Mouse (Mus musculus) forebrain, embryonic 14.5 days (tissue): ENCODE data around the gene Dars. TPM values are rescaled to one million over a fixed set of nuclear protein-coding genes. Genes with fewer than 3 reads are reported as not detected.

Experiments used
- ATAC-seq: fragments of 200-750 bp; cut with Nextera tagmentation; 2 replicates; pipeline ENCODE4 v1.8.0; 2017; ENCODE audit warnings: mild to moderate bottlenecking, moderate library complexity
- DNase-seq: peaks from one replicate; pipeline ENCODE4 v3.0.0-alpha.2; 2015; ENCODE audit warnings: low spot score
- H3K27ac ChIP-seq: fragments of 300-500 bp; sonication (generic); 2 replicates; pipeline ENCODE4 v1.5.1; 2014; ENCODE audit warnings: low read depth, mild to moderate bottlenecking, control low read depth, low read length, moderate library complexity
- H3K27me3 ChIP-seq: fragments of 300-500 bp; sonication (generic); replicated peaks from 2 replicates; pipeline ENCODE4 v1.6.1; 2014; ENCODE audit warnings: low read length, control low read depth, mixed read lengths; ENCODE audit not compliant: control insufficient read depth, insufficient read depth
- H3K36me3 ChIP-seq: fragments of 300-500 bp; sonication (generic); 2 replicates; pipeline ENCODE4 v1.6.1; 2014; ENCODE audit warnings: low read length, control low read depth; ENCODE audit not compliant: control insufficient read depth, insufficient read depth
- H3K4me1 ChIP-seq: fragments of 300-500 bp; sonication (generic); 2 replicates; pipeline ENCODE4 v1.6.1; 2014; ENCODE audit warnings: antibody characterized with exemption, low read length, control low read depth; ENCODE audit not compliant: control insufficient read depth, insufficient read depth
- H3K4me2 ChIP-seq: fragments of 300-500 bp; sonication (generic); 2 replicates; pipeline ENCODE4 v1.6.1; 2014; ENCODE audit warnings: mild to moderate bottlenecking, control low read depth, low read length
- H3K4me3 ChIP-seq: fragments of 300-500 bp; sonication (generic); 2 replicates; pipeline ENCODE4 v1.5.1; 2014; ENCODE audit warnings: low read depth, low read length, control low read depth
- H3K9ac ChIP-seq: fragments of 300-500 bp; sonication (generic); 2 replicates; pipeline ENCODE4 v1.6.1; 2014; ENCODE audit warnings: mild to moderate bottlenecking, low read length, control low read depth, moderate library complexity
- H3K9me3 ChIP-seq: fragments of 300-500 bp; sonication (generic); replicated peaks from 2 replicates; pipeline ENCODE4 v1.6.1; 2016; ENCODE audit warnings: low read length, control low read depth, mixed read lengths; ENCODE audit not compliant: control insufficient read depth
- WGBS: fragments of 180-500 bp; shearing (Covaris S2); extraction: QIAGEN DNeasy Blood & Tissue Kit; methylation state at CpG from one replicate; pipeline ENCODE4 v1.1.7; 2014; 5-methylcytosine and 5-hydroxymethylcytosine counted together
- polyA plus RNA-seq: library from polyadenylated mRNA; unstranded; fragments of >200 nt; fragmentation: Nextera tagmentation; extraction: Ambion mirVana; gene quantifications from 2 replicates; pipeline ENCODE4 v1.2.1, GENCODE M21; 2014

The Dars gene
- polyA plus RNA-seq, 1 experiment from 2014 or later = 105 TPM

GRCm38 (mm10) chr1:128368732-128369441 lies 48.3 kb downstream of the Dars start:
- Histone ChIP-seq H3K36me3 (peaks cover 24% of the 10 kb centered on the region; the same call in 1 of the 2 replicates), H3K9me3 (no peaks in the 10 kb centered on the region), H3K9ac (no peak overlapping the region), H3K27ac (no peak overlapping the region), H3K4me1 (no peaks in the 10 kb centered on the region), H3K4me2 (no peak overlapping the region), H3K27me3 (no peaks in the 10 kb centered on the region), H3K4me3 (no peak overlapping the region)
- ATAC-seq (peak; percentile 80), DNase-seq (peak; percentile 85)
- 54% methylated on average over 5 of the region's 5 CpGs for WGBS

GRCm38 (mm10) chr1:128360601-128361000 lies 56.6 kb downstream of the Dars start:
- H3K4me2 ChIP-seq = no peak overlapping the region
- WGBS = 60% methylated on average over 2 of the region's 2 CpGs
- no peak for ATAC-seq
- peaks cover 6% of the 10 kb centered on the region; the same call in 1 of the 2 replicates for H3K4me1 ChIP-seq
- H3K9me3 ChIP-seq = no peaks in the 10 kb centered on the region
- H3K9ac ChIP-seq = no peak overlapping the region
- H3K27me3 ChIP-seq = no peaks in the 10 kb centered on the region
- no peak overlapping the region for H3K27ac ChIP-seq
- H3K4me3 ChIP-seq = no peak overlapping the region
- peaks cover 31% of the 10 kb centered on the region for H3K36me3 ChIP-seq
- DNase-seq = peak; percentile 63

- Histone ChIP-seq H3K4me3 (peak within 1 kb of the TSS; percentile 74), H3K36me3 (peaks cover 34% of the 10 kb centered on the region), H3K27ac (peak within 1 kb of the TSS; percentile 84), H3K9me3 (no peaks in the 10 kb centered on the region), H3K4me1 (peaks cover 6% of the 10 kb centered on the region; the same call in 1 of the 2 replicates), H3K27me3 (no peaks in the 10 kb centered on the region), H3K9ac (peak within 1 kb of the TSS; percentile 73), H3K4me2 (peak within 1 kb of the TSS; percentile 59)
- ATAC-seq (peak; percentile 99), DNase-seq (peak; percentile 98)
- WGBS = 2% methylated on average over 38 of the region's 38 CpGs
Measured at GRCm38 (mm10) chr1:128359554-128360376, 57.4 kb downstream of the Dars start, which contains the start of gene Mcm6. Gene Mcm6, minus strand, starts transcription at chr1:128359664.

GRCm38 (mm10) chr1:128358916-128359553 lies 58.1 kb downstream of the Dars start:
- Histone ChIP-seq H3K27me3 (no peaks in the 10 kb centered on the region), H3K36me3 (peaks cover 31% of the 10 kb centered on the region), H3K4me2 (peak overlapping the region; percentile 59), H3K4me1 (peaks cover 6% of the 10 kb centered on the region; the same call in 1 of the 2 replicates), H3K9ac (peak overlapping the region; percentile 73), H3K27ac (peak overlapping the region; percentile 84), H3K9me3 (no peaks in the 10 kb centered on the region), H3K4me3 (peak overlapping the region; percentile 74)
- under 1% methylated on average over 35 of the region's 35 CpGs for WGBS
- DNase-seq = peak; percentile 67
- ATAC-seq = peak; percentile 77

- Histone ChIP-seq H3K4me3 (peak overlapping the region; percentile 74), H3K9ac (peak overlapping the region; percentile 73; the same call in 1 of the 2 replicates), H3K9me3 (no peaks in the 10 kb centered on the region), H3K4me2 (peak overlapping the region; percentile 59), H3K27me3 (no peaks in the 10 kb centered on the region), H3K27ac (no peak overlapping the region), H3K4me1 (peaks cover 6% of the 10 kb centered on the region; the same call in 1 of the 2 replicates), H3K36me3 (peaks cover 35% of the 10 kb centered on the region)
- ATAC-seq (no peak), DNase-seq (no peak)
- 63% methylated on average over 6 of the region's 6 CpGs for WGBS
Measured at GRCm38 (mm10) chr1:128358276-128358675, 58.9 kb downstream of the Dars start.

GRCm38 (mm10) chr1:128357452-128357851 lies 59.7 kb downstream of the Dars start:
- ATAC-seq (no peak), DNase-seq (no peak)
- Histone ChIP-seq H3K27me3 (no peaks in the 10 kb centered on the region), H3K4me3 (no peak overlapping the region), H3K36me3 (peaks cover 36% of the 10 kb centered on the region), H3K27ac (no peak overlapping the region), H3K4me2 (peak overlapping the region; percentile 59), H3K9me3 (no peaks in the 10 kb centered on the region), H3K9ac (no peak overlapping the region), H3K4me1 (peaks cover 6% of the 10 kb centered on the region; the same call in 1 of the 2 replicates)
- 60% methylated on average over 3 of the region's 3 CpGs for WGBS

- no peak overlapping the region for H3K4me3 ChIP-seq
- ATAC-seq = no peak
- H3K27me3 ChIP-seq = no peaks in the 10 kb centered on the region
- H3K36me3 ChIP-seq = peaks cover 59% of the 10 kb centered on the region
- no peak overlapping the region for H3K9ac ChIP-seq
- H3K4me1 ChIP-seq = peaks cover 4% of the 10 kb centered on the region; the same call in 1 of the 2 replicates
- H3K9me3 ChIP-seq = no peaks in the 10 kb centered on the region
- no peak for DNase-seq
- WGBS = 87% methylated on average over 3 of the region's 3 CpGs
- no peak overlapping the region for H3K4me2 ChIP-seq
- no peak overlapping the region for H3K27ac ChIP-seq
Measured at GRCm38 (mm10) chr1:128353092-128353491, 64.1 kb downstream of the Dars start.

- ATAC-seq = peak; percentile 67; the same call in 1 of the 2 replicates
- 19% methylated on average over 10 of the region's 10 CpGs for WGBS
Measured at GRCm38 (mm10) chr1:128344232-128344631, 72.9 kb downstream of the Dars start.

More at GRCm38 (mm10) chr1:128344232-128344631, 72.9 kb downstream of the Dars start:
- DNase-seq = peak; percentile 21
- Histone ChIP-seq H3K36me3 (peaks cover 64% of the 10 kb centered on the region), H3K9ac (no peak overlapping the region), H3K4me1 (no peaks in the 10 kb centered on the region), H3K27ac (no peak overlapping the region), H3K4me3 (no peak overlapping the region), H3K9me3 (no peaks in the 10 kb centered on the region), H3K4me2 (no peak overlapping the region), H3K27me3 (no peaks in the 10 kb centered on the region)
